In genomic region chr13:60761161-60761560, GRCm38 (mm10) we compare ENCODE assay signal across 37 mouse cellular contexts. TPM values are rescaled to one million over a fixed set of nuclear protein-coding genes. Genes with fewer than 3 reads are reported as not detected.
DNase-seq lines count a peak whose midpoint lies in the region; ATAC-seq lines count a peak whose summit lies in the region.
"Had no signal": no experiment of that assay in that cellular context is flagged by ENCODE, and none has a peak within 500 bp of the region (broad histone marks: within the 10 kb centered on the region; RNA-seq: fewer than 3 reads in every experiment).

No protein-coding gene starts in this region.

- H3K4me3 ChIP-seq in embryonic facial prominence, embryonic 11.5 days (ENCODE audit: low read depth, low read length): no peak overlapping the region
- no peak overlapping the region for H3K4me3 ChIP-seq in embryonic facial prominence, embryonic 10.5 days
- no peak overlapping the region for H3K4me3 ChIP-seq in hindbrain, embryonic 16.5 days (ENCODE audit: low read length)
- no peak overlapping the region for H3K4me3 ChIP-seq in hindbrain, embryonic 12.5 days
- H3K4me3 ChIP-seq in midbrain, embryonic 13.5 days (replicated peaks): no peak overlapping the region
- H3K4me3 ChIP-seq in midbrain, embryonic 10.5 days: no peak overlapping the region
- H3K4me3 ChIP-seq: embryonic facial prominence, embryonic 12.5 days; forebrain, embryonic 10.5 days; forebrain, embryonic 15.5 days; heart, embryonic 12.5 days; hindbrain, embryonic 13.5 days; midbrain, embryonic 12.5 days; myocyte; neural tube, embryonic 12.5 days had no signal

- H3K4me2 ChIP-seq in embryonic facial prominence, embryonic 11.5 days (ENCODE audit: low read depth, low read length): no peak overlapping the region
- no peak overlapping the region for H3K4me2 ChIP-seq in hindbrain, embryonic 16.5 days (ENCODE audit: low read length)
- no peak overlapping the region for H3K4me2 ChIP-seq in hindbrain, embryonic 12.5 days (replicated peaks)
- H3K4me2 ChIP-seq in midbrain, embryonic 13.5 days (replicated peaks): no peak overlapping the region
- H3K4me2 ChIP-seq: embryonic facial prominence, embryonic 12.5 days; forebrain, embryonic 15.5 days; heart, embryonic 12.5 days; hindbrain, embryonic 13.5 days; lung, embryonic 14.5 days; midbrain, embryonic 12.5 days; neural tube, embryonic 12.5 days had no signal

- H3K9me3 ChIP-seq in embryonic facial prominence, embryonic 11.5 days (replicated peaks; ENCODE audit: control insufficient read depth, low read length): no peaks in the 10 kb centered on the region
- H3K9me3 ChIP-seq in embryonic facial prominence, embryonic 10.5 days: no peaks in the 10 kb centered on the region
- no peaks in the 10 kb centered on the region for H3K9me3 ChIP-seq in hindbrain, embryonic 16.5 days (ENCODE audit: control insufficient read depth, low read length)
- no peaks in the 10 kb centered on the region for H3K9me3 ChIP-seq in hindbrain, embryonic 12.5 days (replicated peaks)
- H3K9me3 ChIP-seq in midbrain, embryonic 13.5 days: no peaks in the 10 kb centered on the region
- H3K9me3 ChIP-seq in midbrain, embryonic 10.5 days (replicated peaks): no peaks in the 10 kb centered on the region
- H3K9me3 ChIP-seq: embryonic facial prominence, embryonic 12.5 days; forebrain, embryonic 10.5 days; forebrain, embryonic 15.5 days; heart, embryonic 12.5 days; hindbrain, embryonic 13.5 days; midbrain, embryonic 12.5 days; neural tube, embryonic 12.5 days had no signal

- DNase-seq in embryonic facial prominence, embryonic 11.5 days (ENCODE audit: low spot score): no peak
- no peak for DNase-seq in embryonic facial prominence, embryonic 10.5 days (ENCODE audit: low spot score)
- DNase-seq in midbrain, embryonic 10.5 days (ENCODE audit: low spot score): no peak
- DNase-seq in ovary, postnatal 10 days (ENCODE audit: low spot score): no peak
- DNase-seq: adrenal gland, postnatal 36 days; cerebellum, adult 2 months; cerebellum, postnatal 14 days; gastrocnemius, postnatal 25 days; heart, adult 18-20 months; kidney, adult 2 months; kidney, postnatal 4 days; layer of hippocampus, postnatal 36 days; left cerebral cortex, postnatal 4 days; lung, embryonic 14.5 days; right cerebral cortex, postnatal 4 days; thymus, adult 18-20 months; thymus, postnatal 25 days had no signal

- 0 out of 2 replicates have a peak, but pooled peaks have one; percentile 23 for ATAC-seq in embryonic facial prominence, embryonic 11.5 days (replicated peaks; ENCODE audit: insufficient number of reproducible peaks, low FRiP score, low TSS enrichment, low read depth)
- 0 out of 2 replicates have a peak, but pooled peaks have one; percentile 1 for ATAC-seq in hindbrain, embryonic 16.5 days
- no peak for ATAC-seq in hindbrain, embryonic 12.5 days (ENCODE audit: low FRiP score)
- 0 out of 2 replicates have a peak, but pooled peaks have one; percentile 3 for ATAC-seq in midbrain, embryonic 13.5 days
- ATAC-seq: forebrain, embryonic 15.5 days had no signal

- H3K27me3 ChIP-seq in embryonic facial prominence, embryonic 11.5 days (ENCODE audit: control insufficient read depth, insufficient read depth, low read length): no peaks in the 10 kb centered on the region
- H3K27me3 ChIP-seq in embryonic facial prominence, embryonic 10.5 days (replicated peaks; ENCODE audit: low read depth, poor library complexity, severe bottlenecking): no peaks in the 10 kb centered on the region
- H3K27me3 ChIP-seq in hindbrain, embryonic 16.5 days (replicated peaks; ENCODE audit: control insufficient read depth, insufficient read depth, low read length): no peaks in the 10 kb centered on the region
- H3K27me3 ChIP-seq in hindbrain, embryonic 12.5 days: no peaks in the 10 kb centered on the region
- H3K27me3 ChIP-seq in midbrain, embryonic 13.5 days: no peaks in the 10 kb centered on the region
- H3K27me3 ChIP-seq in midbrain, embryonic 10.5 days (ENCODE audit: low read depth, poor library complexity, severe bottlenecking): no peaks in the 10 kb centered on the region
- H3K27me3 ChIP-seq: embryonic facial prominence, embryonic 12.5 days; forebrain, embryonic 15.5 days; heart, embryonic 12.5 days; hindbrain, embryonic 13.5 days; midbrain, embryonic 12.5 days; neural tube, embryonic 12.5 days had no signal

- no peaks in the 10 kb centered on the region for H3K4me1 ChIP-seq in embryonic facial prominence, embryonic 11.5 days (ENCODE audit: control insufficient read depth, insufficient read depth, low read length)
- H3K4me1 ChIP-seq in embryonic facial prominence, embryonic 10.5 days: peaks cover 4% of the 10 kb centered on the region; the same call in 1 of the 2 replicates
- H3K4me1 ChIP-seq in hindbrain, embryonic 16.5 days (ENCODE audit: control insufficient read depth, insufficient read depth, low read depth, low read length): no peaks in the 10 kb centered on the region
- H3K4me1 ChIP-seq in hindbrain, embryonic 12.5 days: no peaks in the 10 kb centered on the region
- H3K4me1 ChIP-seq in midbrain, embryonic 13.5 days (replicated peaks): no peaks in the 10 kb centered on the region
- H3K4me1 ChIP-seq in midbrain, embryonic 10.5 days: no peaks in the 10 kb centered on the region
- H3K4me1 ChIP-seq: embryonic facial prominence, embryonic 12.5 days; forebrain, embryonic 10.5 days; forebrain, embryonic 15.5 days; heart, embryonic 12.5 days; hindbrain, embryonic 13.5 days; midbrain, embryonic 12.5 days; neural tube, embryonic 12.5 days had no signal

- WGBS in embryonic facial prominence, embryonic 11.5 days: 93% methylated on average over 17 of the region's 17 CpGs
- 95% methylated on average over 17 of the region's 17 CpGs for WGBS in embryonic facial prominence, embryonic 10.5 days
- 96% methylated on average over 17 of the region's 17 CpGs for WGBS in hindbrain, embryonic 16.5 days
- 92% methylated on average over 17 of the region's 17 CpGs for WGBS in hindbrain, embryonic 12.5 days
- 95% methylated on average over 17 of the region's 17 CpGs for WGBS in midbrain, embryonic 13.5 days
- WGBS in midbrain, embryonic 10.5 days: 96% methylated on average over 17 of the region's 17 CpGs

- H3K36me3 ChIP-seq in embryonic facial prominence, embryonic 11.5 days (replicated peaks; ENCODE audit: control insufficient read depth, insufficient read depth, low read depth, low read length): peaks cover 6% of the 10 kb centered on the region
- peaks cover 48% of the 10 kb centered on the region for H3K36me3 ChIP-seq in embryonic facial prominence, embryonic 10.5 days (replicated peaks)
- peaks cover 32% of the 10 kb centered on the region for H3K36me3 ChIP-seq in hindbrain, embryonic 16.5 days (ENCODE audit: control insufficient read depth, insufficient read depth, low read length)
- peaks cover 50% of the 10 kb centered on the region for H3K36me3 ChIP-seq in hindbrain, embryonic 12.5 days
- peaks cover 57% of the 10 kb centered on the region for H3K36me3 ChIP-seq in midbrain, embryonic 13.5 days
- H3K36me3 ChIP-seq in midbrain, embryonic 10.5 days: peaks cover 54% of the 10 kb centered on the region

- no peak overlapping the region for H3K27ac ChIP-seq in embryonic facial prominence, embryonic 11.5 days (replicated peaks; ENCODE audit: low read depth, low read length)
- no peak overlapping the region for H3K27ac ChIP-seq in embryonic facial prominence, embryonic 10.5 days (replicated peaks)
- no peak overlapping the region for H3K27ac ChIP-seq in hindbrain, embryonic 16.5 days (ENCODE audit: low read depth, low read length)
- no peak overlapping the region for H3K27ac ChIP-seq in hindbrain, embryonic 12.5 days
- no peak overlapping the region for H3K27ac ChIP-seq in midbrain, embryonic 13.5 days
- H3K27ac ChIP-seq in midbrain, embryonic 10.5 days (replicated peaks): no peak overlapping the region
- H3K27ac ChIP-seq: embryonic facial prominence, embryonic 12.5 days; forebrain, embryonic 10.5 days; forebrain, embryonic 15.5 days; hindbrain, embryonic 13.5 days; liver, embryonic 14.5 days; midbrain, embryonic 12.5 days; neural tube, embryonic 12.5 days; stomach, postnatal 0 days had no signal

- no peak overlapping the region for H3K9ac ChIP-seq in embryonic facial prominence, embryonic 11.5 days (replicated peaks; ENCODE audit: low read length)
- no peak overlapping the region for H3K9ac ChIP-seq in hindbrain, embryonic 16.5 days (ENCODE audit: low read depth, low read length)
- H3K9ac ChIP-seq in hindbrain, embryonic 12.5 days: no peak overlapping the region
- no peak overlapping the region for H3K9ac ChIP-seq in midbrain, embryonic 13.5 days (replicated peaks)
- H3K9ac ChIP-seq: embryonic facial prominence, embryonic 12.5 days; forebrain, embryonic 15.5 days; heart, embryonic 12.5 days; hindbrain, embryonic 13.5 days; liver, embryonic 14.5 days; lung, embryonic 14.5 days; midbrain, embryonic 12.5 days; neural tube, embryonic 12.5 days had no signal

RNA-seq across cellular contexts. Expression of gene BC051665, which starts 25.0 kb away (rescaled TPM):
- polyA plus RNA-seq in embryonic facial prominence, embryonic 11.5 days (2014; fragmentation: Nextera tagmentation; extraction: Ambion mirVana): not detected in 2 replicates
- not detected in 2 replicates for polyA plus RNA-seq in embryonic facial prominence, embryonic 10.5 days (2016; fragmentation: Nextera tagmentation; extraction: Ambion mirVana)
- polyA plus RNA-seq in hindbrain, embryonic 16.5 days (2015; fragmentation: Nextera tagmentation; extraction: Ambion mirVana): not detected in 2 replicates
- not detected in 2 replicates for polyA plus RNA-seq in hindbrain, embryonic 12.5 days (2016; fragmentation: Nextera tagmentation; extraction: Ambion mirVana)
- polyA plus RNA-seq in midbrain, embryonic 13.5 days (2015; fragmentation: Nextera tagmentation; extraction: Ambion mirVana): not detected in 2 replicates
- not detected in 2 replicates for polyA plus RNA-seq in midbrain, embryonic 10.5 days (2016; fragmentation: Nextera tagmentation; extraction: Ambion mirVana)
- polyA plus RNA-seq: brain, embryonic 14.5 days; cerebellum, adult 2 months; embryonic facial prominence, embryonic 12.5 days; forebrain, embryonic 10.5 days; forebrain, embryonic 15.5 days; frontal cortex, adult 2 months; heart, embryonic 12.5 days; heart, postnatal 0 days; hindbrain, embryonic 13.5 days; intestine, embryonic 14.5 days; kidney, adult 2 months; kidney, embryonic 16.5 days; limb, embryonic 14.5 days; liver, embryonic 14.5 days; lung, embryonic 14.5 days; midbrain, embryonic 12.5 days; myocyte; neural tube, embryonic 12.5 days; spleen, adult 2 months; stomach, postnatal 0 days had no signal

RNA-seq across cellular contexts. Expression of gene Ctsll3, which starts 41.5 kb away (rescaled TPM):
- polyA plus RNA-seq in embryonic facial prominence, embryonic 11.5 days (2014; fragmentation: Nextera tagmentation; extraction: Ambion mirVana): not detected in 2 replicates
- polyA plus RNA-seq in embryonic facial prominence, embryonic 10.5 days (2016; fragmentation: Nextera tagmentation; extraction: Ambion mirVana): not detected in 2 replicates
- not detected in 2 replicates for polyA plus RNA-seq in hindbrain, embryonic 16.5 days (2015; fragmentation: Nextera tagmentation; extraction: Ambion mirVana)
- polyA plus RNA-seq in hindbrain, embryonic 12.5 days (2016; fragmentation: Nextera tagmentation; extraction: Ambion mirVana): not detected in 2 replicates
- not detected in 2 replicates for polyA plus RNA-seq in midbrain, embryonic 13.5 days (2015; fragmentation: Nextera tagmentation; extraction: Ambion mirVana)
- not detected in 2 replicates for polyA plus RNA-seq in midbrain, embryonic 10.5 days (2016; fragmentation: Nextera tagmentation; extraction: Ambion mirVana)
- polyA plus RNA-seq: brain, embryonic 14.5 days; cerebellum, adult 2 months; embryonic facial prominence, embryonic 12.5 days; forebrain, embryonic 10.5 days; forebrain, embryonic 15.5 days; frontal cortex, adult 2 months; heart, embryonic 12.5 days; heart, postnatal 0 days; hindbrain, embryonic 13.5 days; intestine, embryonic 14.5 days; kidney, adult 2 months; kidney, embryonic 16.5 days; liver, embryonic 14.5 days; lung, embryonic 14.5 days; midbrain, embryonic 12.5 days; myocyte; neural tube, embryonic 12.5 days; spleen, adult 2 months had no signal
